Mouse (Mus musculus): ENCODE measurements around the gene Ccpg1os.

- TF ChIP-seq CTCF (IDR thresholded peaks at IDR 0.05; ENCODE audit: low read depth), result no peak
- no peak for TF ChIP-seq EP300 (IDR thresholded peaks at IDR 0.05; ENCODE audit: low read depth)
Measured at GRCm38 (mm10) chr9:72961346-72961745, 23.8 kb downstream of the Ccpg1os start.

All from liver, postnatal 0 days (tissue).